Mouse (Mus musculus) MEL (cell line): Measurements from ENCODE around the gene Lgi2.

Experiments used
- CHD1 ChIP-seq: IDR thresholded peaks from 2 replicates; pipeline ENCODE4 v1.6.1; 2012; ENCODE audit warnings: low read depth, mild to moderate bottlenecking, inconsistent platforms, low read length, improper control_type of control experiment
- CTCF ChIP-seq, 3 experiments: IDR thresholded peaks in 2 of 3; conservative IDR thresholded peaks in 1 of 3; 2 replicates each; pipeline ENCODE4 v1.5.1; 2011 to 2012; ENCODE audit warnings: low read length in 3 of 3, low read depth in 2 of 3, mild to moderate bottlenecking in 2 of 3, improper control_type of control experiment in 1 of 3, inconsistent platforms in 1 of 3, mixed read lengths in 1 of 3, moderate library complexity in 1 of 3; ENCODE audit not compliant: control insufficient read depth in 1 of 3, insufficient read depth in 1 of 3, poor library complexity in 1 of 3, severe bottlenecking in 1 of 3
- GABPA ChIP-seq: IDR thresholded peaks from 2 replicates; pipeline ENCODE4 v1.6.1; 2012; ENCODE audit warnings: low read depth, mild to moderate bottlenecking, inconsistent platforms, low read length, improper control_type of control experiment, moderate library complexity
- POLR2A ChIP-seq, 2 experiments: IDR thresholded peaks; 2 replicates each; pipeline ENCODE4 v1.6.1; 2011 to 2012; ENCODE audit warnings: low read length in 2 of 2, mild to moderate bottlenecking in 2 of 2, control low read depth in 1 of 2, improper control_type of control experiment in 1 of 2, low read depth in 1 of 2, moderate library complexity in 1 of 2; ENCODE audit not compliant: control insufficient read depth in 1 of 2, insufficient read depth in 1 of 2, poor library complexity in 1 of 2
- TAL1 ChIP-seq: IDR thresholded peaks from 2 replicates; pipeline ENCODE4 v1.6.1; 2012; ENCODE audit warnings: mild to moderate bottlenecking, inconsistent platforms, low read length, moderate library complexity, mixed read lengths
- TCF12 ChIP-seq: IDR thresholded peaks from 2 replicates; pipeline ENCODE4 v1.6.1; 2014; ENCODE audit warnings: low read depth, mild to moderate bottlenecking, inconsistent platforms, low read length, improper control_type of control experiment, moderate library complexity

DNA sequence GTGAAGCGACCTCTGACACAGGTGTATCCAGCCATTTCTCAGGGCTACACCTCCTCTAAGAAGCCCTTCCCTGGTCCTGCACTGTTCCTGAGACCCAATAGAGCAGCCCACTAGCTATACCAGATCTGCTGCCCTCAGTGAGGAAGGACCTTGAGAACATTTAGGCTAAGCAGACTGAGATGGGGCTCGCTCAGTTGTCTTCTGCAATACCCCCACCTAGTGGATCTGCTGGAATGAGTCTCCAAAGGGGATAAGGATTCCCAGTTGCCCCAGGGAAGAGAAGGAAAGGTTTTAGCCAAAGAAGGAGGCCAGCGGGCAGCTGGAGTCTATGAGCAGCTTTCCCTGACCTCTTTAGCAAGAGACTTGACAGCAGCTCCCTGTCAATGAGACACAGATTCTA, 42.1 kb downstream of the Lgi2 start:
- TF ChIP-seq GABPA (no peak), POLR2A (IDR thresholded peaks at IDR 0.05; ENCODE audit: control insufficient read depth in 1 of 2, insufficient read depth in 1 of 2, low read depth in 1 of 2, low read length in 2 of 2, poor library complexity in 1 of 2) (no peak), CTCF (IDR thresholded peaks at IDR 0.05 in 2 of 3, conservative IDR thresholded peaks at IDR 0.05 in 1 of 3; ENCODE audit: control insufficient read depth in 1 of 3, insufficient read depth in 1 of 3, low read depth in 2 of 3, low read length in 3 of 3, poor library complexity in 1 of 3, severe bottlenecking in 1 of 3) (no peak), CHD1 (no peak), TAL1 (no peak), TCF12 (no peak)
